Mouse (Mus musculus) thymus, postnatal 36 days (tissue): Measurements from ENCODE around the gene Susd3.
A peak's percentile ranks its signal among the peaks of the same experiment; 100 is the strongest.

Source experiments
- DNase-seq, 2 experiments: peaks; one replicate each; pipeline ENCODE4 v3.0.0; 2022; ENCODE audit warnings: mixed read lengths in 2 of 2

The Susd3 gene

GRCm38 (mm10) chr13:49209306-49209705 lies 39.2 kb downstream of the Susd3 start:
- DNase-seq, result no peak

- no peak for DNase-seq
Measured at GRCm38 (mm10) chr13:49206341-49206740, 42.2 kb downstream of the Susd3 start.

GRCm38 (mm10) chr13:49205381-49205998 lies 43.0 kb downstream of the Susd3 start:
- DNase-seq, result peak; percentile 62 to 66

- DNase-seq, result no peak
Measured at GRCm38 (mm10) chr13:49202556-49202955, 46.0 kb downstream of the Susd3 start.

GRCm38 (mm10) chr13:49200688-49201087 lies 47.8 kb downstream of the Susd3 start:
- DNase-seq, result no peak

GRCm38 (mm10) chr13:49199891-49200290 lies 48.6 kb downstream of the Susd3 start:
- DNase-seq, result no peak

GRCm38 (mm10) chr13:49198734-49199133 lies 49.8 kb downstream of the Susd3 start:
- DNase-seq, result no peak

GRCm38 (mm10) chr13:49196766-49197165 lies 51.7 kb downstream of the Susd3 start:
- DNase-seq, result no peak

GRCm38 (mm10) chr13:49196211-49196610 lies 52.3 kb downstream of the Susd3 start:
- no peak for DNase-seq

- no peak for DNase-seq
Measured at GRCm38 (mm10) chr13:49195651-49196050, 52.9 kb downstream of the Susd3 start.

- no peak for DNase-seq
Measured at GRCm38 (mm10) chr13:49194811-49195210, 53.7 kb downstream of the Susd3 start.

- DNase-seq, result no peak
Measured at GRCm38 (mm10) chr13:49193650-49194049, 54.9 kb downstream of the Susd3 start.

- DNase-seq, result no peak
Measured at GRCm38 (mm10) chr13:49192156-49192855, 56.2 kb downstream of the Susd3 start.

- no peak for DNase-seq
Measured at GRCm38 (mm10) chr13:49191673-49192035, 56.9 kb downstream of the Susd3 start.

- DNase-seq, result no peak
Measured at GRCm38 (mm10) chr13:49190876-49191672, 57.4 kb downstream of the Susd3 start.

GRCm38 (mm10) chr13:49189970-49190870 lies 58.3 kb downstream of the Susd3 start:
- no peak for DNase-seq

- DNase-seq, result no peak
Measured at GRCm38 (mm10) chr13:49188966-49189360, 59.5 kb downstream of the Susd3 start.

GRCm38 (mm10) chr13:49188219-49188965 lies 60.1 kb downstream of the Susd3 start:
- no peak for DNase-seq

GRCm38 (mm10) chr13:49187288-49188218 lies 61.0 kb downstream of the Susd3 start, which contains the start of gene Ninj1:
Gene Ninj1, plus strand, starts transcription at chr13:49187485.
- DNase-seq, result peak; percentile 72 to 77

- peak in 1 of 2 experiments; percentile 25 for DNase-seq
Measured at GRCm38 (mm10) chr13:49186798-49187287, 61.7 kb downstream of the Susd3 start.
